Mouse (Mus musculus): ENCODE data around the gene Gpr108.

DNA sequence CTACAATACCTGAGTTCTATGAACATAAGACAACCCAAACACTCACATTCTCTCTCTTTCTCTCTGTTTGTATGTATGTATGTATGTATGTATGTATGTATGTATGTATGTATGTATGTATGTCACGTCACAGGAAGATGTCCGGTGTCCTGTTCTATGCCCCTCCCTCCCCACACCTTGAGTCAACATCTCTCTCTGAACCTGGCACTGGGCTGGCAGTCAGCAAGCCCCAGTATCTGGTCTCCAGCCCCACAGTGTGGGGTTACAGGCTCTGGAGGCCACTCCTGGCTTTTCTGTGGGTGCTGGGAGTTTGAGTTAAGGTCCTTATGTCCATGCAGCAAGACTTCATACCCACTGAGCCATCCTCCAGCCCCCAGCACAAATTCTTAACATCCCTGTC is 20.8 kb downstream of the Gpr108 start:
- TF ChIP-seq CTCF (conservative IDR thresholded peaks at IDR 0.05; ENCODE audit: insufficient read depth, insufficient read length, low read depth, low read length) (no peak), POLR2A (IDR thresholded peaks at IDR 0.05; ENCODE audit: low read depth, low read length) (no peak)
